Mouse (Mus musculus) erythroblast, embryonic 14.5 days (primary cell): ENCODE measurements around the gene Hnrnpa3.

Source experiments
- GATA1 ChIP-seq: IDR thresholded peaks from 2 replicates; pipeline ENCODE4 v1.6.1; 2012; ENCODE audit warnings: low read length, inconsistent platforms, mixed read lengths
- TAL1 ChIP-seq: IDR thresholded peaks from 3 replicates; pipeline ENCODE4 v1.6.1; 2012; ENCODE audit warnings: low read length, inconsistent platforms, mixed read lengths

DNA sequence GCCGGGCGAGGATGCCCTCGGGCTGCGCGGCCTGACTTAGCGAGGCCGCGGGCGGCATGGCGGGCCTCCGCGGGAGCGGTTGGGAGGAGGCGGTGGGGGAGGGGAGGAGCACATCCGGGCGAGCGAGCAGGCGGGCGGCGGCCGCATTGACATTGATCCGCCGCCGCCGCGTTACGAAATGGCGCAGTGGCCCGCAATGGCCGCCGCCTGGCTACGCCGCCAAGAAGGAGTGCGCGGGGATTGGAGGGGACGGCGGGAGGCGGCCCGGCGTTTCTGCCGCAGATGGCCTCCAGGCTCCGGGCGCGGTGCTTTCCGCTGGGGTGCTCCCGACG is 534 bp downstream of the Hnrnpa3 start:
- TF ChIP-seq GATA1 (no peak), TAL1 (no peak)
